Mouse (Mus musculus) liver, adult 2 months (tissue): ENCODE data around the gene 1700022I11Rik.

Experiments used
- CTCF ChIP-seq: fragments of 200-500 bp; IDR thresholded peaks from 2 replicates; pipeline ENCODE4 v1.5.1; 2011; ENCODE audit warnings: low read depth, low read length, control low read depth
- POLR2A ChIP-seq: fragments of 200-500 bp; IDR thresholded peaks from 2 replicates; pipeline ENCODE4 v1.6.1; 2011; ENCODE audit warnings: low read length, control low read depth; ENCODE audit not compliant: insufficient read depth; ENCODE audit errors: extremely low read depth

DNA sequence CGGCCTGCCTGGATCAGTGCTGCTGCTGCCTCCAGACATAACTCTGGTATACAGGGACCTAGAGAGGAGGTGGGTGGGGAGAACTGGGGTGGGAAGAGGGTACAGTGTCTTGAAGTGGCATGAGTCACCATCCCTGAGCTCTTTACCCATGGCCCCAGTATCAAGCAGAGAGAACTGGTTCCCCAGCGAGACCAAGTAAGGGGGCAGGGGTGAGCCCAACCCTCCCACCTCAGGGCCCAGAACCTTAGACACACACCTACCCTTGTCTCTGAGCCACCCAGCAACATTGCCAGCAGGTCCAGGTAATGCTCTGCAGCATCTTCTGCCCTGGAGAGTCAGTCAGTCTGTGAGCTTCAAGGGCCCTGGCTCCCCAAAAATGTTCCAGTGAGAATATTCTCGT is 35.5 kb downstream of the 1700022I11Rik start:
- TF ChIP-seq CTCF (no peak), POLR2A (no peak)
